13 mouse cellular contexts compared by ENCODE assay signal in the genomic region with DNA sequence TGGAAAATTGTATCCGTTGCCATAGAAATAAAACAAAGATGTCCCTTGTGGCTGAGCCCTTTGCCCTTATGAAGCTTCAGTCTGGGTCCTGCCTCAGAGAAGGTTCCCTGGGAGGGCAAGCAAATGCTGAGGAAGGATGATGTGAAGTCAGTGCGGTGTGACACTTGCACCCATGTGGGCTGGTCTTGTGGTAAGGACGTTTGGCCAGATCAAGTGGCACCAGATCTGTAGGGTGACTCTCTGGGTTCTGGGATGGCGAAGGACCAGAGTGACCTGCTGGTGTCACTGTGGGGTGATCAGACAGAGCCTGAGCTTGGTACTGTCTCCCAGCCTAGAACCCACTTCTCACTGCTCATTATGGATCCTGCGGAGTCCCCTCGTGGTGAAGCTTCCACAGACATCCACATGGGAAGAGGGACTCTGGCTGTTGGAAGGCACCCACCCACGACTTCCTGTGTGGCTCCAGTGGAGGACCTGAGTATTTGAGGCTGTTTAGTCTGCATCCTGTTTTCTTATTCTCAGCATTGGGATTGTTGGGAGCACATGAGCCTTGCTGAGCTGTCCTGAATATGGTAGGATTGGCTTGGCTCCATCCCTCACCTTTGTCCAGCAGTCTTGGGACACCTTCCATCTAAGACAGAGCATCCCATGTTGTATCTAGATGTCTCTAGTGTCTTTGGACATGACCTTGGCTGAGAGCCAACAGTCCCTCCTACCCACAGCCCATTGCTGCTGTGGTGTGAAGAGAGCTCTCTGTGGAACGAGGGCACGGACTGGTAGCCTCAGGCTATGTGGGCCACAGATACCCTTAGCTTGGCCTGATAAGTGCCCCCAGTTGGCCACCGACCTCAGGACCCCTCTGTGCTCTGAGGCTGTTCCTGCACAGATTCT. TPM values are rescaled to one million over a fixed set of nuclear protein-coding genes. Genes with fewer than 3 reads are reported as not detected.
A peak's percentile ranks its signal among the peaks of the same experiment; 100 is the strongest.
DNase-seq lines count a peak whose midpoint lies in the region; ATAC-seq and TF ChIP-seq lines count a peak whose summit lies in the region.
"Had no signal": no experiment of that assay in that cellular context is flagged by ENCODE, and none has a peak within 500 bp of the region (broad histone marks: within the 10 kb centered on the region; RNA-seq: fewer than 3 reads in every experiment).

No protein-coding gene starts in this region.

- no peak overlapping the region for H3K4me2 ChIP-seq in midbrain, embryonic 12.5 days (replicated peaks)
- no peak overlapping the region for H3K4me2 ChIP-seq in midbrain, embryonic 16.5 days (ENCODE audit: low read length)

- H3K9ac ChIP-seq in midbrain, embryonic 12.5 days (replicated peaks) = no peak overlapping the region
- H3K9ac ChIP-seq in midbrain, embryonic 16.5 days (ENCODE audit: low read depth, low read length) = no peak overlapping the region

- no peak for DNase-seq in gastrocnemius, adult 2 months
- DNase-seq in gastrocnemius, postnatal 25 days = no peak
- peak; percentile 44 for DNase-seq in kidney, adult 2 months
- DNase-seq in kidney, postnatal 36 days = no peak
- peak; percentile 66 for DNase-seq in naive thymus-derived CD4-positive, alpha-beta T cell, adult 2 months (ENCODE audit: low read depth)
- no peak for DNase-seq in urinary bladder, postnatal 10 days (ENCODE audit: low spot score)
- DNase-seq: cerebellum, postnatal 25 days; gastrocnemius, postnatal 36 days; thymus, postnatal 36 days had no signal

- 0 out of 2 replicates have a peak, but pooled peaks have one; percentile 9 for ATAC-seq in midbrain, embryonic 12.5 days (ENCODE audit: low FRiP score, low read depth)
- no peak for ATAC-seq in midbrain, embryonic 16.5 days
- ATAC-seq: forebrain, embryonic 14.5 days had no signal

- 67% methylated on average over 10 of the region's 10 CpGs for WGBS in kidney, adult 2 months
- WGBS in midbrain, embryonic 12.5 days = 75% methylated on average over 10 of the region's 10 CpGs
- 71% methylated on average over 10 of the region's 10 CpGs for WGBS in midbrain, embryonic 16.5 days

- H3K4me3 ChIP-seq in gastrocnemius, adult 2 months = no peak overlapping the region
- no peak overlapping the region for H3K4me3 ChIP-seq in kidney, adult 2 months (ENCODE audit: insufficient read depth, low read depth, low read length)
- no peak overlapping the region for H3K4me3 ChIP-seq in midbrain, embryonic 12.5 days
- H3K4me3 ChIP-seq in midbrain, embryonic 16.5 days (ENCODE audit: low read depth, low read length) = no peak overlapping the region
- H3K4me3 ChIP-seq: limb, embryonic 10.5 days had no signal

- H3K36me3 ChIP-seq in kidney, adult 2 months (ENCODE audit: control insufficient read depth, insufficient read depth, low read length) = no peaks in the 10 kb centered on the region
- no peaks in the 10 kb centered on the region for H3K36me3 ChIP-seq in midbrain, embryonic 12.5 days
- H3K36me3 ChIP-seq in midbrain, embryonic 16.5 days (ENCODE audit: control insufficient read depth, insufficient read depth, low read length) = no peaks in the 10 kb centered on the region
- H3K36me3 ChIP-seq: limb, embryonic 10.5 days had no signal

- peaks cover 13% of the 10 kb centered on the region; the same call in 1 of the 2 replicates for H3K4me1 ChIP-seq in kidney, adult 2 months (ENCODE audit: control insufficient read depth, insufficient read depth, low read length)
- no peaks in the 10 kb centered on the region; the same call in 1 of the 2 replicates for H3K4me1 ChIP-seq in midbrain, embryonic 12.5 days
- no peaks in the 10 kb centered on the region for H3K4me1 ChIP-seq in midbrain, embryonic 16.5 days (ENCODE audit: control insufficient read depth, insufficient read depth, low read length)

- TF ChIP-seq CTCF in gastrocnemius, adult 2 months (IDR thresholded peaks at IDR 0.05) = no peak
- no peak for TF ChIP-seq CTCF in kidney, adult 2 months (conservative IDR thresholded peaks at IDR 0.05; ENCODE audit: insufficient read depth, insufficient read length, low read depth, low read length)

- no peak for TF ChIP-seq POLR2A in kidney, adult 2 months (IDR thresholded peaks at IDR 0.05; ENCODE audit: low read depth, low read length)

- intact Hi-C loops in gastrocnemius, adult 2 months (cut with DNase I) = no loop called here

- H3K27ac ChIP-seq in gastrocnemius, adult 2 months = peak overlapping the region; percentile 53
- H3K27ac ChIP-seq in kidney, adult 2 months (ENCODE audit: insufficient read depth, low read depth, low read length) = peak overlapping the region; percentile 14; the same call in 1 of the 2 replicates
- H3K27ac ChIP-seq in midbrain, embryonic 12.5 days (replicated peaks) = no peak overlapping the region
- no peak overlapping the region for H3K27ac ChIP-seq in midbrain, embryonic 16.5 days (ENCODE audit: low read length)
- H3K27ac ChIP-seq: limb, embryonic 10.5 days had no signal

- H3K27me3 ChIP-seq in kidney, adult 2 months (replicated peaks; ENCODE audit: control insufficient read depth, insufficient read depth, low read length) = no peaks in the 10 kb centered on the region
- H3K27me3 ChIP-seq in midbrain, embryonic 12.5 days = no peaks in the 10 kb centered on the region
- no peaks in the 10 kb centered on the region for H3K27me3 ChIP-seq in midbrain, embryonic 16.5 days (ENCODE audit: control insufficient read depth, insufficient read depth, low read depth, low read length)

- H3K9me3 ChIP-seq in midbrain, embryonic 12.5 days = no peaks in the 10 kb centered on the region
- H3K9me3 ChIP-seq in midbrain, embryonic 16.5 days (replicated peaks; ENCODE audit: control insufficient read depth, low read length, poor library complexity, severe bottlenecking) = no peaks in the 10 kb centered on the region
- H3K9me3 ChIP-seq: limb, embryonic 10.5 days had no signal

RNA-seq across cellular contexts. Expression of a gene that starts 28.6 kb away (rescaled TPM):
- total RNA-seq in gastrocnemius, adult 2 months (2021) = 1 to 10 TPM; 1.9 to 3.8 TPM
- total RNA-seq in gastrocnemius, postnatal 25 days (2021) = 1 to 10 TPM; 2.6 to 3.2 TPM
- 6.3 and 9.4 TPM in 2 replicates for polyA plus RNA-seq in kidney, adult 2 months (2012; rRNA removed)
- polyA plus RNA-seq in midbrain, embryonic 12.5 days (2016; fragmentation: Nextera tagmentation; extraction: Ambion mirVana) = 1.8 TPM in 2 replicates
- polyA plus RNA-seq in midbrain, embryonic 16.5 days (2015; fragmentation: Nextera tagmentation; extraction: Ambion mirVana) = 1.2 and 1.7 TPM in 2 replicates

RNA-seq across cellular contexts. Expression of a gene that starts 29.8 kb away (rescaled TPM):
- 1 to 10 TPM; 1.0 to 2.0 TPM for total RNA-seq in gastrocnemius, adult 2 months (2021)
- total RNA-seq in gastrocnemius, postnatal 25 days (2021) = 1 to 10 TPM in 1 of 2 experiments, under 1 TPM in 1; 0.75 to 1.0 TPM
- polyA plus RNA-seq in kidney, adult 2 months (2012; rRNA removed) = 0.14 TPM in 1 of 2 replicates, not detected in the other
- polyA plus RNA-seq in midbrain, embryonic 12.5 days (2016; fragmentation: Nextera tagmentation; extraction: Ambion mirVana) = 0.51 and 0.89 TPM in 2 replicates
- polyA plus RNA-seq in midbrain, embryonic 16.5 days (2015; fragmentation: Nextera tagmentation; extraction: Ambion mirVana) = not detected in 2 replicates
- polyA plus RNA-seq: forebrain, embryonic 14.5 days had no signal

Comparison
In these comparisons a context has a peak if more than half of its experiments do, and no peak if none do; other contexts are left out.
1. DNase-seq: peak in kidney, adult 2 months (single experiment) and naive thymus-derived CD4-positive, alpha-beta T cell, adult 2 months (single experiment); none in gastrocnemius, adult 2 months (single experiment), gastrocnemius, postnatal 25 days (single experiment), kidney, postnatal 36 days (0 of 2) and urinary bladder, postnatal 10 days (single experiment).
2. H3K27ac ChIP-seq: peak in gastrocnemius, adult 2 months (single experiment) and kidney, adult 2 months (single experiment); none in midbrain, embryonic 12.5 days (single experiment) and midbrain, embryonic 16.5 days (single experiment).